Mouse (Mus musculus) stomach, embryonic 15.5 days (tissue): Measurements from ENCODE around the gene Meltf. TPM values are rescaled to one million over a fixed set of nuclear protein-coding genes. Genes with fewer than 3 reads are reported as not detected.

Source experiments
- ATAC-seq: fragments of 200-750 bp; cut with Nextera tagmentation; 2 replicates; pipeline ENCODE4 v1.8.0; 2017; ENCODE audit warnings: low read depth, moderate number of reproducible peaks, moderate TSS enrichment; ENCODE audit not compliant: insufficient read depth, low FRiP score
- H3K27ac ChIP-seq: fragments of 300-500 bp; sonication (generic); 2 replicates; pipeline ENCODE4 v1.5.1; 2015; ENCODE audit warnings: mild to moderate bottlenecking, inconsistent platforms
- H3K27me3 ChIP-seq: fragments of 300-500 bp; sonication (generic); replicated peaks from 2 replicates; pipeline ENCODE4 v1.6.1; 2015; ENCODE audit warnings: inconsistent platforms
- H3K36me3 ChIP-seq: fragments of 300-500 bp; sonication (generic); 2 replicates; pipeline ENCODE4 v1.6.1; 2015; ENCODE audit warnings: inconsistent platforms
- H3K4me1 ChIP-seq: fragments of 300-500 bp; sonication (generic); 2 replicates; pipeline ENCODE4 v1.6.1; 2015; ENCODE audit warnings: inconsistent platforms
- H3K4me2 ChIP-seq: fragments of 300-500 bp; sonication (generic); 2 replicates; pipeline ENCODE4 v1.6.1; 2015; ENCODE audit warnings: mild to moderate bottlenecking, inconsistent platforms
- H3K4me3 ChIP-seq: fragments of 300-500 bp; sonication (generic); replicated peaks from 2 replicates; pipeline ENCODE4 v1.5.1; 2015; ENCODE audit warnings: inconsistent platforms
- H3K9ac ChIP-seq: fragments of 300-500 bp; sonication (generic); 2 replicates; pipeline ENCODE4 v1.6.1; 2015; ENCODE audit warnings: inconsistent platforms
- H3K9me3 ChIP-seq: fragments of 300-500 bp; sonication (generic); 2 replicates; pipeline ENCODE4 v1.6.1; 2016; ENCODE audit warnings: inconsistent platforms
- WGBS: fragments of 180-500 bp; shearing (Covaris S2); methylation state at CpG from one replicate; pipeline ENCODE4 v1.1.7; 2015; 5-methylcytosine and 5-hydroxymethylcytosine counted together
- polyA plus RNA-seq: library from polyadenylated mRNA; unstranded; fragments of >200 nt; fragmentation: Nextera tagmentation; extraction: Ambion mirVana; gene quantifications from 2 replicates; pipeline ENCODE4 v1.2.1, GENCODE M21; 2015

Gene Meltf
- polyA plus RNA-seq = 1.4 and 2.3 TPM in 2 replicates

GRCm38 (mm10) chr16:31878573-31879257, at the start of gene Meltf:
Gene Meltf (plus strand): TSS chr16:31878810.
- Histone ChIP-seq H3K9me3 (no peaks in the 10 kb centered on the region), H3K4me1 (peaks cover 8% of the 10 kb centered on the region; the same call in 1 of the 2 replicates), H3K4me2 (peak within 1 kb of the TSS; percentile 47), H3K27me3 (no peaks in the 10 kb centered on the region), H3K9ac (no peak within 1 kb of the TSS), H3K27ac (no peak within 1 kb of the TSS), H3K4me3 (no peak within 1 kb of the TSS), H3K36me3 (peaks cover 2% of the 10 kb centered on the region)
- peak; percentile 79 for ATAC-seq
- WGBS = 28% methylated on average over 21 of the region's 21 CpGs

DNA sequence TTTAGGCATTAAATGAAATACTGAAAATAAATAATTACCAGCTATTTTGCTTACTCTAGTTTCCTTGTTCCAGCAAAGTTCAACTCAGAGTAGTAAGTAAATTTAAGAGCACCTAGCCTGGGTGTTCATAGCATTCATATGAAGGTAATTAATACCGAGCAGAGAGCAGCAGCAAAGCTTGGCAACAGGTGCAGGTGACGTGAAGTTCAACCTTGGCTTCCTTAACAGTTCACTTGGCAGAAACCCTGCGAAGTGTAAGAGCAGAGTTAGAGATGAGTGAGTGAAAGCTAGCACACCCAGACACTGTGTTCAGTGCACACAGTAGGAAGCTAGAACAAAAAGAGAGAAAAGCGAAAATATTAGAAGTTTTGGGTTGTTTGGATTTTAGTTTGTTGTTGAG, 47.9 kb upstream of the Meltf start:
- 87% methylated on average over 4 of the region's 4 CpGs for WGBS
- Histone ChIP-seq H3K36me3 (peaks cover 5% of the 10 kb centered on the region; the same call in 1 of the 2 replicates), H3K4me2 (no peak overlapping the region), H3K9me3 (no peaks in the 10 kb centered on the region), H3K9ac (no peak overlapping the region), H3K27me3 (no peaks in the 10 kb centered on the region), H3K27ac (no peak overlapping the region), H3K4me3 (no peak overlapping the region), H3K4me1 (no peaks in the 10 kb centered on the region)
- ATAC-seq = no peak

DNA sequence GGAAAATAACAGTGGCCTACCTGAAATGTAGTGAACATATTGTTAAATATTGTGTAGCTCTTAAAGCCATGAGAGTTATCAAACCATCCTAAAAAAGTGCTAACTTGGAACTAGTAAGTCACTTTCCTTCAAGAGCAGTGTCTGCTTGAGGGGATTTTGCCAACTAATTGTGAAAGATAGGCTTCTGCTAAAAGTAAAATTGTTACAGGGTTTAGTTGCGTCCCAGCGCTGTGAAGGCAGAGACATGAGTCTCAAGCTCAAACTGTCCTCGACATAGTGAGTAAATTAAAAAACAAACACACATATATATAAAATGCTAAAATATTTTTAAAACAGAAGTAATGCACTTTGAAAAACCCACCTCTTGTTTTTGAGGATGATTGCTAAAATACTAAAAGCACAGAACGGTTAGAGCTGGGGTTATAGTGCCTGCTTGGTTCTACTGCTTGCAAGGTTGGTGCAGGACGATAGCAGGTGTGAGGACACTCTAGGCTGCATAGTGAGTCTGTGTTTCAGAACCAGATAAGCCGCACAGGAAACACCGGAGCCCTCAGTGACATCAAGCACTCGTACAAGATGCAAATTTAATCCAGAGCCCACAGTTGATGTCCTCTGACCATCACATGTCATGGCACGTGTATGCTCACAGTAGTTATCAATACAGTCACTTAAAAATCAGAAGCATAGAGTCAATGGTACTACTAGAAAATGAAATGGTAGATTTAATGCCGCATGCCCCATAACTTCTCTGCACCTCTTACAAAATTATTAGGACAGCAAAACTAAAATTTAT, 45.8 kb upstream of the Meltf start:
- H3K9ac ChIP-seq = no peak overlapping the region
- no peak overlapping the region for H3K27ac ChIP-seq
- no peak for ATAC-seq
- no peaks in the 10 kb centered on the region for H3K9me3 ChIP-seq
- no peak overlapping the region for H3K4me3 ChIP-seq
- 90% methylated on average over 10 of the region's 10 CpGs for WGBS
- no peaks in the 10 kb centered on the region for H3K4me1 ChIP-seq
- H3K4me2 ChIP-seq = no peak overlapping the region
- H3K36me3 ChIP-seq = peaks cover 8% of the 10 kb centered on the region
- H3K27me3 ChIP-seq = no peaks in the 10 kb centered on the region

DNA sequence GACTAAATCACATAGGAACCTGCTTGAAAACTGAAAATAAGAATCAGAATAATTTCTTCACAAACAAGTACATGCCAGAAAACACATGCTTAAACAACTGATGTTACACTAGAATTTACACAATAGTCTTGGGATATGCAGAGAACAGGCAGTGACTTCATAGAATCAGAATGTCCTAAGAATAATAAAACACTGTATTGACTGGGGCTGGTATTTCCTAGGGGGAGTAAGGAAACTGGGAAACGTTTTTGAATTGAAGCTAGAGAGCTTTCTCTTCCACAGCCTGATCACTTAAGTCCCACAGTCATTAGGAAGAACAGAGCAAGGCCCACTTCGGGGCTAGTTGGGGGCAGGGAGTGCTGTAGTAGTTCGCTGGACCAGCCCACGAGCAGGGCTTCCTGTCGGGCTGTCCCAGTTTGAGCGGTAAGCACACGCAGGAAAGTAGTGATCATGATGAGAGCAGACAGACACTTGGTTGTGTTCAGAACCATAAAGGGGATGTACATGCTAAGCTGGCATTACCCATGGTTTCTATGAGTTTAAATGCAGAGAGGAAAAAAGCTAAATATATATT, 44.5 kb upstream of the Meltf start:
- no peak overlapping the region for H3K9ac ChIP-seq
- H3K9me3 ChIP-seq = no peaks in the 10 kb centered on the region
- no peak overlapping the region for H3K4me3 ChIP-seq
- H3K27me3 ChIP-seq = no peaks in the 10 kb centered on the region
- no peaks in the 10 kb centered on the region for H3K4me1 ChIP-seq
- ATAC-seq = no peak
- H3K4me2 ChIP-seq = no peak overlapping the region
- H3K27ac ChIP-seq = no peak overlapping the region
- peaks cover 19% of the 10 kb centered on the region for H3K36me3 ChIP-seq
- 52% methylated on average over 7 of the region's 7 CpGs for WGBS

DNA sequence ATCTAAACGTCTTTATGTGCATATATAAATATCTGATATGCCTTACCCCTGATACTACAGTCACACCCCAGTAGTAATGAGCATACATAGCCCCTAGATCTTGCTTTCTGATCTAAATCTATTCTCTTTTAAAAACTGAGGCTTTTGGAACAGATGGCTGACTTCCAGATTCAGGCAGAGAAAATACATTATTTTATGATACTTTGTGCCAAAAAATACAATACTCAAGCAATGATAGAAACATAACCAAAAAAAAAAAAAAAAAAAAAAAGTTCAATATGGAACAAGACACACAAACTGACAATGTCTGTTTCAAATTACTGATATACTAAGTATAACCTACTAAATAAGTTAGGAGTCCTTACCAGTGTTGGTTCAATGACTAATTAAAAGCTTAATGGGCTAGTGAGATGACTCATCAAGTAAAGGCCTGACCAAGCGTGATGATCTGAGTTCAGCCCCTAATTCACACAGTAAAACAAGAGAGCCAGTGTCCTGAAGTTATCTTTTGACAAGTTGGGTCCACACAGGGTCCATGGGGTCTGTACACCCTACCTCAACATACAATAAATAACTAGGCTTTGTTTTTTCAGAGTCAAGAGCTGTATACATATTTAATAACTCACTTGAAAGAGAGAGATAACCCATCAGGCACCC, 43.8 kb upstream of the Meltf start:
- WGBS = 69% methylated on average over 2 of the region's 2 CpGs
- no peak overlapping the region for H3K4me2 ChIP-seq
- H3K4me1 ChIP-seq = no peaks in the 10 kb centered on the region
- no peak overlapping the region for H3K27ac ChIP-seq
- H3K36me3 ChIP-seq = peaks cover 14% of the 10 kb centered on the region; the same call in 1 of the 2 replicates
- no peaks in the 10 kb centered on the region for H3K27me3 ChIP-seq
- ATAC-seq = no peak
- no peak overlapping the region for H3K4me3 ChIP-seq
- no peak overlapping the region for H3K9ac ChIP-seq
- H3K9me3 ChIP-seq = no peaks in the 10 kb centered on the region

DNA sequence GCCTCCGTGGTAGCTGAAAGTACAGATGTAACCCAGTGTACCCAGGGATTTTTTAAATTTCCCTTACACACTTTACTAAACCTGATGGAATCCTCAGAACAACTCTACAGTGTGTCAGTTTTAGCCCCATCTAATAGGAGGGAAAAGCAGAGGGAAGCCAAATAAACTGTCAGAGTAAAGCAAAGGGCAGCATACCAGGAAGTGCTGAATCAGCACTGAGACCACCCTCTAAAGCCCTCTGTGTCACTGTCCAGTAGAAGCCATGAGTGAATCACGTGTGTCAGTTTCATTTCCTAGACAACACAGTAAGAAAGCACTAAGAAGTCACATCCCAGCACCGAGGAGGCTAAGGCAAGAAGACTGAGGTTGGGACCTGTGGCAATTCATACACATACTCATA, 41.2 kb upstream of the Meltf start:
- ATAC-seq = no peak
- Histone ChIP-seq H3K27me3 (no peaks in the 10 kb centered on the region), H3K9me3 (no peaks in the 10 kb centered on the region), H3K4me3 (no peak overlapping the region), H3K36me3 (peaks cover 17% of the 10 kb centered on the region; the same call in 1 of the 2 replicates), H3K4me2 (no peak overlapping the region), H3K27ac (no peak overlapping the region), H3K9ac (no peak overlapping the region), H3K4me1 (no peaks in the 10 kb centered on the region)
- WGBS = 83% methylated on average over 3 of the region's 3 CpGs

- Histone ChIP-seq H3K4me2 (no peak overlapping the region), H3K4me3 (no peak overlapping the region), H3K4me1 (no peaks in the 10 kb centered on the region), H3K27me3 (no peaks in the 10 kb centered on the region), H3K36me3 (0 out of 2 replicates have a peak, but pooled peaks cover 7% of the 10 kb centered on the region), H3K27ac (no peak overlapping the region), H3K9ac (no peak overlapping the region), H3K9me3 (no peaks in the 10 kb centered on the region)
- WGBS = 86% methylated on average over 3 of the region's 3 CpGs
- ATAC-seq = no peak
Observed at GRCm38 (mm10) chr16:31844246-31844645, 34.4 kb upstream of the Meltf start.

- Histone ChIP-seq H3K36me3 (0 out of 2 replicates have a peak, but pooled peaks cover 9% of the 10 kb centered on the region), H3K9me3 (no peaks in the 10 kb centered on the region), H3K4me3 (no peak overlapping the region), H3K27me3 (no peaks in the 10 kb centered on the region), H3K4me2 (no peak overlapping the region), H3K9ac (no peak overlapping the region), H3K4me1 (no peaks in the 10 kb centered on the region), H3K27ac (no peak overlapping the region)
- no peak for ATAC-seq
- 88% methylated on average over 10 of the region's 10 CpGs for WGBS
Observed at GRCm38 (mm10) chr16:31846763-31847162, 31.8 kb upstream of the Meltf start.

DNA sequence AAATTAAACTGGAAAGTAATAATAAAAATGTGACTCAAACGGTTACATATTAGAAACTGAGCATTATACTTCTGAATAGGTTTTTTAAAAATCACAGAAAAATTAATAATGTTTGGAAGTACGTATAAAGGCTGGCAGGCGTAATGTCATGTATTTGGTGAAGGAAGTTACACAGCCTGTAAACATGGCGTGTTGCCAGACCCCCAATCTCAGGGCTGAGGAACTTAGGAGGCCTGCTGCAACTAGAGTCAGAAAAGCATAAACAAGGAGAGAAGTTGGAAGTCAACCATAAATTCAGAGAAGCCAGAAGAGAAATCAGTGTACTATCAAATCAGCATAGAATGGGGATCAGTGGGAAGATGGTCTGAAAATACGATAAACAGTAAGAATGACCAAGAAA, 14.7 kb upstream of the Meltf start:
- Histone ChIP-seq H3K36me3 (peaks cover 31% of the 10 kb centered on the region), H3K4me1 (no peaks in the 10 kb centered on the region), H3K4me3 (no peak overlapping the region), H3K9me3 (no peaks in the 10 kb centered on the region), H3K27ac (no peak overlapping the region), H3K4me2 (no peak overlapping the region), H3K9ac (no peak overlapping the region), H3K27me3 (no peaks in the 10 kb centered on the region)
- no peak for ATAC-seq
- WGBS = 61% methylated on average over 5 of the region's 5 CpGs

DNA sequence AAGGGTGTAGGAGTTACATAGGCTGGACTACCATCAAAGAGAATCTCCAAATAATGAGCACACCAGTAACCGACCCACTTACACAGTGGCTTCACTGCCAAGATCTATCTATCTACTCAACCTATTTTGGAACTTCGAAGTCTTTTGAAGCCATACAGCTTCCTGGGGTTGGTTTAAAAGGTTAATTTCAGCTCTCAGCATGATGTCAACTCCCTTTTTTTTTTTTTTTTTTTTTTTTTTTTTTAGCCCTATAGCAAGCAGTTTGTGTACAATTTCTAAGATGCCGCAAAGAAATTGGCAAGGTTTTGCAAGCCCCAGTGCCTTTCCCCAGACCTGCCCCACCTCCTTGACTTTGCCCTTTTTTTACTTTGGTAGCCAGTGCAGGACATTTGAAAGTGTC, 13.4 kb upstream of the Meltf start:
- H3K27ac ChIP-seq = no peak overlapping the region
- ATAC-seq = no peak
- H3K27me3 ChIP-seq = no peaks in the 10 kb centered on the region
- H3K9me3 ChIP-seq = no peaks in the 10 kb centered on the region
- no peak overlapping the region for H3K9ac ChIP-seq
- no peaks in the 10 kb centered on the region for H3K4me1 ChIP-seq
- H3K36me3 ChIP-seq = peaks cover 33% of the 10 kb centered on the region
- no peak overlapping the region for H3K4me2 ChIP-seq
- 91% methylated on average over 3 of the region's 3 CpGs for WGBS
- no peak overlapping the region for H3K4me3 ChIP-seq

- H3K27ac ChIP-seq = no peak overlapping the region
- H3K4me3 ChIP-seq = no peak overlapping the region
- no peak overlapping the region for H3K9ac ChIP-seq
- no peaks in the 10 kb centered on the region for H3K27me3 ChIP-seq
- no peak overlapping the region for H3K4me2 ChIP-seq
- ATAC-seq = no peak
- H3K9me3 ChIP-seq = no peaks in the 10 kb centered on the region
- peaks cover 25% of the 10 kb centered on the region for H3K36me3 ChIP-seq
- WGBS = 80% methylated on average over 3 of the region's 3 CpGs
- H3K4me1 ChIP-seq = no peaks in the 10 kb centered on the region
Observed at GRCm38 (mm10) chr16:31866911-31867310, 11.7 kb upstream of the Meltf start.

DNA sequence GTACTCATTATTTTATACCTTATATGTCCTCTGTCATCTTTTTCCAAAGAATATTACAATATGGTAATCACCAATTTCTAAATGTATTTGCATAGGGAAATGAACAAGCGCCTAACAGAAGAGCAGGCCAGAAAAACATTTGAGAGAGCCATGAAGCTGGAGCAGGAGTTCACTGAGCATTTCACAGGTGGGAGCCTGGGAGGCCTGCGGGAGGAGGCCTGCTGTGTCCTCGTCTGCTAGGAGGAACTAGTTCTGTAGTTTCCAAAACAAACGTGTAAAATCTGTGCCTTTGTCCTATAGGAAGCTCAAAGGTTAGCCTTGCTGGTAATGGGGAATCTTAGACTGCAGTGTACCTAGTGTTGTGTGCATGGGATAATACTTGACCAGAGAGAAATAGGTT, 10.9 kb upstream of the Meltf start:
- ATAC-seq = no peak
- H3K27me3 ChIP-seq = no peaks in the 10 kb centered on the region
- WGBS = 77% methylated on average over 4 of the region's 4 CpGs

More for the DNA sequence above, 10.9 kb upstream of the Meltf start:
- Histone ChIP-seq H3K27ac (no peak overlapping the region), H3K4me3 (no peak overlapping the region), H3K36me3 (peaks cover 23% of the 10 kb centered on the region), H3K4me2 (no peak overlapping the region), H3K4me1 (no peaks in the 10 kb centered on the region), H3K9ac (no peak overlapping the region), H3K9me3 (no peaks in the 10 kb centered on the region)
